Mouse (Mus musculus): ENCODE measurements around the gene Lyg2.
A peak's percentile ranks its signal among the peaks of the same experiment; 100 is the strongest.

GRCm38 (mm10) chr1:37890025-37890652, 26.2 kb downstream of the Lyg2 start, which contains the start of the genes Mitd1 and Mrpl30:
- TF ChIP-seq CTCF (IDR thresholded peaks at IDR 0.05; ENCODE audit: low read depth), result no peak
- TF ChIP-seq EP300 (IDR thresholded peaks at IDR 0.05; ENCODE audit: low read depth), result peak; percentile 68
